ENCODE assay signal across 20 mouse cellular contexts in the genomic region with DNA sequence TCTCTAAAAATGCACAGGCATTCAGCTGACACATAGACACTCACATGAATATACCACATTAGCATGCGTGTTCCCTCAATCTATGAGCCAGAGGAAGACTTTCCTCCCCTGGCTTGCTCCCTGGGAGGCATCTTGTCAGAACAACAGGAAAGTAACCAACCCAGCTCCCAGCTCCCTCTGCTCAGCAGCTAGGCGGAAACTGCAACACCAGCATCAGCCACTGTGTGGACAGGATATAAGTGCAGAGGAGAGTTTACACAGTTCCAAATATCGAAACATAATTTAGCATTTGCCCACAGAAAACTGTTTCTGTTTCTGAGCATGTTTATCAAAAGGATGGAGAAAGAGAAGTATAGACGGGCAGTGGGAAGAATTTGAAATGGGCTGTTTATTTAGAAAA.
DNase-seq lines count a peak whose midpoint lies in the region; ATAC-seq and TF ChIP-seq lines count a peak whose summit lies in the region.
"Had no signal": no experiment of that assay in that cellular context is flagged by ENCODE, and none has a peak within 500 bp of the region (broad histone marks: within the 10 kb centered on the region; RNA-seq: fewer than 3 reads in every experiment).

No protein-coding gene starts in this region.

- intact Hi-C loops in gastrocnemius, adult 2 months (cut with DNase I) = no loop called here
- intact Hi-C loops in left cerebral cortex, adult 2 months (cut with DNase I) = no loop called here

- no peak overlapping the region for H3K9ac ChIP-seq in embryonic facial prominence, embryonic 15.5 days
- H3K9ac ChIP-seq: forebrain, embryonic 13.5 days; heart, embryonic 15.5 days; liver, embryonic 14.5 days; midbrain, embryonic 12.5 days had no signal

- no peak for ATAC-seq in embryonic facial prominence, embryonic 15.5 days (ENCODE audit: insufficient number of reproducible peaks, low FRiP score, low TSS enrichment, low read depth)
- ATAC-seq: forebrain, embryonic 13.5 days; inflammation-experienced regulatory T-cells, adult 6 months; Patski had no signal

- no peak for DNase-seq in gastrocnemius, adult 2 months
- DNase-seq in gastrocnemius, adult 8-10 months (ENCODE audit: low spot score in 2 of 2) = no peak
- DNase-seq in left cerebral cortex, adult 2 months (ENCODE audit: extremely low spot score in 1 of 2, low spot score in 2 of 2) = no peak
- DNase-seq in left cerebral cortex, adult 8-10 months (ENCODE audit: low spot score in 2 of 2) = no peak
- DNase-seq in NIH3T3 (ENCODE audit: low read depth) = peak; percentile 31
- DNase-seq in layer of hippocampus, postnatal 36 days = no peak
- DNase-seq in heart, adult 11 months = no peak
- DNase-seq: adrenal gland, postnatal 25 days; cerebellum, adult 9-10 months; kidney, postnatal 14 days; left cerebral cortex, postnatal 4 days; thymus, adult 18-20 months had no signal

- no peak for TF ChIP-seq CTCF in gastrocnemius, adult 2 months (IDR thresholded peaks at IDR 0.05)
- TF ChIP-seq CTCF in left cerebral cortex, adult 2 months (IDR thresholded peaks at IDR 0.05) = peak; percentile 33

- no peak overlapping the region for H3K4me3 ChIP-seq in gastrocnemius, adult 2 months
- no peak overlapping the region for H3K4me3 ChIP-seq in left cerebral cortex, adult 2 months
- no peak overlapping the region for H3K4me3 ChIP-seq in embryonic facial prominence, embryonic 15.5 days (replicated peaks)
- H3K4me3 ChIP-seq: forebrain, embryonic 13.5 days; heart, embryonic 15.5 days; hindbrain, embryonic 10.5 days; midbrain, embryonic 12.5 days had no signal

- H3K4me1 ChIP-seq in embryonic facial prominence, embryonic 15.5 days = peaks cover 19% of the 10 kb centered on the region
- H3K4me1 ChIP-seq: forebrain, embryonic 13.5 days; hindbrain, embryonic 10.5 days; midbrain, embryonic 12.5 days had no signal

- H3K4me2 ChIP-seq in embryonic facial prominence, embryonic 15.5 days (replicated peaks) = no peak overlapping the region
- H3K4me2 ChIP-seq: forebrain, embryonic 13.5 days; heart, embryonic 15.5 days; midbrain, embryonic 12.5 days had no signal

- 0 out of 2 replicates have a peak, but pooled peaks cover 3% of the 10 kb centered on the region for H3K9me3 ChIP-seq in embryonic facial prominence, embryonic 15.5 days (replicated peaks)
- H3K9me3 ChIP-seq: heart, embryonic 15.5 days; midbrain, embryonic 12.5 days had no signal

- peak overlapping the region; percentile 29; the same call in 1 of the 2 replicates for H3K27ac ChIP-seq in gastrocnemius, adult 2 months
- H3K27ac ChIP-seq in left cerebral cortex, adult 2 months = no peak overlapping the region
- H3K27ac ChIP-seq in embryonic facial prominence, embryonic 15.5 days (replicated peaks) = peak overlapping the region; percentile 18
- H3K27ac ChIP-seq: forebrain, embryonic 13.5 days; heart, embryonic 15.5 days; hindbrain, embryonic 10.5 days; liver, embryonic 14.5 days; midbrain, embryonic 12.5 days had no signal

- 58% methylated on average over 4 of the region's 4 CpGs for WGBS in embryonic facial prominence, embryonic 15.5 days

- H3K36me3 ChIP-seq in embryonic facial prominence, embryonic 15.5 days = no peaks in the 10 kb centered on the region
- H3K36me3 ChIP-seq: heart, embryonic 15.5 days; hindbrain, embryonic 10.5 days; midbrain, embryonic 12.5 days had no signal

- no peaks in the 10 kb centered on the region for H3K27me3 ChIP-seq in embryonic facial prominence, embryonic 15.5 days
- H3K27me3 ChIP-seq: forebrain, embryonic 13.5 days; heart, embryonic 15.5 days; midbrain, embryonic 12.5 days; Patski had no signal
